Mouse (Mus musculus) G1E-ER4 (cell line): ENCODE measurements around the gene Dlg2. TPM values are rescaled to one million over a fixed set of nuclear protein-coding genes. Genes with fewer than 3 reads are reported as not detected.

Experiments used
- GATA1 ChIP-seq: IDR thresholded peaks from one replicate; pipeline ENCODE4 v1.8.0; 2012; ENCODE audit warnings: low read length, inconsistent platforms
- polyA plus RNA-seq: library from polyadenylated mRNA; stranded (reverse); fragments of >175 nt; gene quantifications from 2 replicates; pipeline ENCODE4 v1.2.3, GENCODE M21; 2012

Dlg2 gene
- polyA plus RNA-seq, 1 experiment = not detected

- no peak for TF ChIP-seq GATA1
Measured at GRCm38 (mm10) chr7:92234476-92235202, 1758.2 kb downstream of the Dlg2 start.

- no peak for TF ChIP-seq GATA1
Measured at GRCm38 (mm10) chr7:92235541-92236031, 1759.1 kb downstream of the Dlg2 start.

GRCm38 (mm10) chr7:92240908-92241307, 1764.4 kb downstream of the Dlg2 start:
- no peak for TF ChIP-seq GATA1

GRCm38 (mm10) chr7:92247594-92247993, 1771.1 kb downstream of the Dlg2 start:
- TF ChIP-seq GATA1 = no peak

GRCm38 (mm10) chr7:92248619-92249018, 1772.1 kb downstream of the Dlg2 start:
- TF ChIP-seq GATA1 = no peak

GRCm38 (mm10) chr7:92258148-92258547, 1781.7 kb downstream of the Dlg2 start:
- no peak for TF ChIP-seq GATA1

GRCm38 (mm10) chr7:92258701-92259100, 1782.2 kb downstream of the Dlg2 start:
- TF ChIP-seq GATA1 = no peak

- no peak for TF ChIP-seq GATA1
Measured at GRCm38 (mm10) chr7:92264325-92264724, 1787.9 kb downstream of the Dlg2 start.

- no peak for TF ChIP-seq GATA1
Measured at GRCm38 (mm10) chr7:92264964-92265363, 1788.5 kb downstream of the Dlg2 start.

GRCm38 (mm10) chr7:92275353-92275752, 1798.9 kb downstream of the Dlg2 start:
- TF ChIP-seq GATA1 = no peak

GRCm38 (mm10) chr7:92277629-92278028, 1801.2 kb downstream of the Dlg2 start:
- TF ChIP-seq GATA1 = no peak

GRCm38 (mm10) chr7:92280925-92281324, 1804.5 kb downstream of the Dlg2 start:
- no peak for TF ChIP-seq GATA1

GRCm38 (mm10) chr7:92287058-92287457, 1810.6 kb downstream of the Dlg2 start:
- no peak for TF ChIP-seq GATA1

GRCm38 (mm10) chr7:92288814-92289213, 1812.3 kb downstream of the Dlg2 start:
- no peak for TF ChIP-seq GATA1

GRCm38 (mm10) chr7:92292918-92293518, 1816.5 kb downstream of the Dlg2 start:
- no peak for TF ChIP-seq GATA1

GRCm38 (mm10) chr7:92301046-92301445, 1824.6 kb downstream of the Dlg2 start:
- no peak for TF ChIP-seq GATA1

GRCm38 (mm10) chr7:92307634-92308033, 1831.2 kb downstream of the Dlg2 start:
- TF ChIP-seq GATA1 = no peak
